Mouse (Mus musculus) midbrain, embryonic 16.5 days (tissue): ENCODE data around the gene Matn4. TPM values are rescaled to one million over a fixed set of nuclear protein-coding genes. Genes with fewer than 3 reads are reported as not detected.
A peak's percentile ranks its signal among the peaks of the same experiment; 100 is the strongest.

ENCODE experiments used
- ATAC-seq: fragments of 200-750 bp; cut with Nextera tagmentation; 2 replicates; pipeline ENCODE4 v1.8.0; 2017; ENCODE audit warnings: moderate TSS enrichment
- H3K27ac ChIP-seq: fragments of 300-500 bp; sonication (generic); 2 replicates; pipeline ENCODE4 v1.5.1; 2014; ENCODE audit warnings: mild to moderate bottlenecking, low read length, mixed read lengths
- H3K27me3 ChIP-seq: fragments of 300-500 bp; sonication (generic); 2 replicates; pipeline ENCODE4 v1.6.1; 2014; ENCODE audit warnings: low read depth, low read length, mixed read lengths; ENCODE audit not compliant: control insufficient read depth, insufficient read depth
- H3K36me3 ChIP-seq: fragments of 300-500 bp; sonication (generic); 2 replicates; pipeline ENCODE4 v1.6.1; 2014; ENCODE audit warnings: mild to moderate bottlenecking, low read length, moderate library complexity, mixed read lengths; ENCODE audit not compliant: control insufficient read depth, insufficient read depth
- H3K4me1 ChIP-seq: fragments of 300-500 bp; sonication (generic); 2 replicates; pipeline ENCODE4 v1.6.1; 2014; ENCODE audit warnings: mild to moderate bottlenecking, low read length, mixed read lengths; ENCODE audit not compliant: control insufficient read depth, insufficient read depth
- H3K4me2 ChIP-seq: fragments of 300-500 bp; sonication (generic); 2 replicates; pipeline ENCODE4 v1.6.1; 2014; ENCODE audit warnings: mild to moderate bottlenecking, low read length, mixed read lengths
- H3K4me3 ChIP-seq: fragments of 300-500 bp; sonication (generic); 2 replicates; pipeline ENCODE4 v1.5.1; 2014; ENCODE audit warnings: low read depth, mild to moderate bottlenecking, low read length, moderate library complexity, mixed read lengths
- H3K9ac ChIP-seq: fragments of 300-500 bp; sonication (generic); 2 replicates; pipeline ENCODE4 v1.6.1; 2014; ENCODE audit warnings: low read depth, low read length, mixed read lengths
- H3K9me3 ChIP-seq: fragments of 300-500 bp; sonication (generic); replicated peaks from 2 replicates; pipeline ENCODE4 v1.6.1; 2014; ENCODE audit warnings: mild to moderate bottlenecking, low read length, mixed read lengths; ENCODE audit not compliant: control insufficient read depth, poor library complexity, severe bottlenecking
- WGBS: fragments of 180-500 bp; shearing (Covaris S2); extraction: QIAGEN DNeasy Blood & Tissue Kit; methylation state at CpG from one replicate; pipeline ENCODE4 v1.1.7; 2014; 5-methylcytosine and 5-hydroxymethylcytosine counted together
- polyA plus RNA-seq: library from polyadenylated mRNA; unstranded; fragments of >200 nt; fragmentation: Nextera tagmentation; extraction: Ambion mirVana; gene quantifications from 2 replicates; pipeline ENCODE4 v1.2.1, GENCODE M21; 2015

The Matn4 gene
- polyA plus RNA-seq, 1 experiment from 2014 or later = 0.93 TPM

DNA sequence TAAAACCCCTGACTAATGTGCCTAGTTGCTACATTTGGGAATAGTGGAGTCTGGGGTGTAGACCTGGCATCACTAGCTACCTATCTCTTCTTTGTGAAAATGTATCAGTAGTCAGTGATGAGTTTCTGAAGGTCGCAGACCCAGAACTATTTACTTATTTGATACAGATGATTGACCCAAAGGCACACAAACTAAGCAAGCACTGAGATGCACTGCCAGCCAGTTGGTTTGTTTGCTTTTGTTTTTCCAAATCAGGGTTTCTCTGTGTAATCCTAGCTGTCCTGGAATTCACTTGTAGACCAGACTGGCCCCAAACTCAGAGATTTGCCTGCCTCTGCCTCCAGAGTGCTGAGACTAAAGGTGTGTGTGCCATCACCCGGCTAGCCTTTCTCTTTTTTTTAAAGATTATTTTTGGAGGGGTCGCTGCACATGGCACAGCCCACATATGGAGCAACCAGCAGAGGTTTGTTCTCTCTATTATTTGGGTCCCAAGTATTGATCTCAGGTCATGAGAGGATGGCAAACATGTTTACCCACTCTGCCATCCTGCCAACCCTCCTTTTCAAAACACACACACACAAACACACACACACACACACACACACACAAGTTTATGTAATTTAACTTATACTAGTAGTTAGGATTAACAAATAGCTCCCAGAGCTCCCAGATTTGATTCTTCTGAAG lies 40.6 kb upstream of the Matn4 start:
- Histone ChIP-seq H3K4me2 (no peak overlapping the region), H3K9ac (no peak overlapping the region), H3K9me3 (no peaks in the 10 kb centered on the region), H3K4me1 (peaks cover 17% of the 10 kb centered on the region), H3K27me3 (peaks cover 8% of the 10 kb centered on the region), H3K27ac (no peak overlapping the region), H3K4me3 (no peak overlapping the region), H3K36me3 (no peaks in the 10 kb centered on the region)
- 80% methylated on average over 3 of the region's 3 CpGs for WGBS
- no peak for ATAC-seq

DNA sequence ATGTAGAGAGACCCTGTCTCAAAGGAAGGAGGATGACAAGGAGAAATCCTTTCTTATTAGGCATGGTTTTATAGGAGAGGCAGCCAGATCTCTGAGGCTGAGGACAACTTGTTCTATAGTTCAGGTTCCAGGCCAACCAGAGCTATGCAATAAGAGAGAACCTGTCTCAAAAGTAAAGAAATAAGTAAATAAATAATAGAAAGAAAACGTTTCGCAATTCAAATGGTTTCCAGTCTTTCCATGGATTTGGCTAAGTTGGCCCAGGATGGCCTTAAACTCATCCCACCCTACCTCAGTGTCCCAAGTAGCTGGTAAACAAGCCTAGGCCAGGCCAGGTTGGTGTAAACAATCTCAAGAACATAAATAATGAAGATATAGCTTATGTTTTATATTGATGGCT lies 39.7 kb upstream of the Matn4 start:
- Histone ChIP-seq H3K27me3 (peaks cover 8% of the 10 kb centered on the region), H3K4me3 (no peak overlapping the region), H3K4me1 (peaks cover 17% of the 10 kb centered on the region), H3K27ac (no peak overlapping the region), H3K4me2 (no peak overlapping the region), H3K9me3 (no peaks in the 10 kb centered on the region), H3K9ac (no peak overlapping the region), H3K36me3 (no peaks in the 10 kb centered on the region)
- 89% methylated on average over 2 of the region's 2 CpGs for WGBS
- ATAC-seq = no peak

DNA sequence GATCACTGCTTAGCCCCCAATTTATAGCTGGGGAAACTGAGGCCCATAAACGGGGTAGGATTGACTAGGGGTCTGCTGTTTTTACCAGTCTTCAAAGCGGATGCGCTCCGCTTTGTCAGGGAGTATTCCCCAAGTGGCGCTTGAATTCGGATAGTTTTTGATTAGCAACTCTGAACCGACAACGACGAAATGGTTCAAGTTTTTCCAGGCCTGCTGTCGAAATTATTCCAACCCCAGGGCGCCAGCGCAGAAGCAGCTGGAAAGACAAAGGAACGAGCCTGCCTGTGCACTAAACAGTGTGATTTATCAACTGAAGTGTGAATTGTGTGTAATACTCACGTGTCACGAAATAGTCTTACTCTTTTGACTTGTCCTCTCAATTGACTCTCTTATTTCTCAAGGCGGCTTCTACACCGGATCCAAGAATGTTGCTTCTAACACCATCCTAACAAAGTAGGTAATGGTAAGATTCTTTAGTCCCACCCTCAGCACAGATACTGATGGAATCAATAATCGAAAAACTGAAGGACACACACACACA lies 38.6 kb upstream of the Matn4 start, which contains the start of gene Sdc4:
TSS of gene Sdc4 (minus strand) at position 428 of the 541 bp plus-strand sequence.
- H3K4me3 ChIP-seq = peak within 1 kb of the TSS; percentile 55
- H3K27me3 ChIP-seq = peaks cover 8% of the 10 kb centered on the region
- H3K4me1 ChIP-seq = peaks cover 17% of the 10 kb centered on the region
- no peaks in the 10 kb centered on the region for H3K9me3 ChIP-seq
- ATAC-seq = no peak
- H3K9ac ChIP-seq = peak within 1 kb of the TSS; percentile 67
- 7% methylated on average over 18 of the region's 18 CpGs for WGBS
- H3K27ac ChIP-seq = no peak within 1 kb of the TSS
- H3K36me3 ChIP-seq = no peaks in the 10 kb centered on the region
- H3K4me2 ChIP-seq = peak within 1 kb of the TSS; percentile 89

DNA sequence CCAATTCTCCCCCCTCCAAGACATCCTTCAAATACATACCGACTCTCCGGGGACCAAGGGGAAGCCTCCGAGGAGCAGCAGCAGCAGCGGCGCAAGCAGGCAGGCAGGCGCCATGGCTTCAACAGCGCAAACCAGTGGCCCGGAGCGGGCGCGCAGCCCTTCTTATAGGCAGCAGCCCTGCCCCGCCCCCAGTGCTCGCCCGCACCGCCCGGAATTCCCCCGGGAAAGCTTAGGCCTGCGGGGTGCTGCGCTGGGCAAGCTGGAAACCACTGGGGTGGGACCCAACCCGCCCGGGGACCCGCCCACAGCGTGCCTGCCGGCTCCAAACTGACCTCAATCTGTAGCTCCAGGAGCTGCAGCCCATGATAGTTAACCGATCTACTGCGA lies 38.1 kb upstream of the Matn4 start:
- H3K27ac ChIP-seq = no peak overlapping the region
- peaks cover 17% of the 10 kb centered on the region for H3K4me1 ChIP-seq
- ATAC-seq = peak; percentile 89
- peak overlapping the region; percentile 55 for H3K4me3 ChIP-seq
- no peaks in the 10 kb centered on the region for H3K36me3 ChIP-seq
- peak overlapping the region; percentile 89 for H3K4me2 ChIP-seq
- H3K9ac ChIP-seq = peak overlapping the region; percentile 67
- H3K27me3 ChIP-seq = peaks cover 8% of the 10 kb centered on the region
- no peaks in the 10 kb centered on the region for H3K9me3 ChIP-seq
- WGBS = under 1% methylated on average over 26 of the region's 26 CpGs

DNA sequence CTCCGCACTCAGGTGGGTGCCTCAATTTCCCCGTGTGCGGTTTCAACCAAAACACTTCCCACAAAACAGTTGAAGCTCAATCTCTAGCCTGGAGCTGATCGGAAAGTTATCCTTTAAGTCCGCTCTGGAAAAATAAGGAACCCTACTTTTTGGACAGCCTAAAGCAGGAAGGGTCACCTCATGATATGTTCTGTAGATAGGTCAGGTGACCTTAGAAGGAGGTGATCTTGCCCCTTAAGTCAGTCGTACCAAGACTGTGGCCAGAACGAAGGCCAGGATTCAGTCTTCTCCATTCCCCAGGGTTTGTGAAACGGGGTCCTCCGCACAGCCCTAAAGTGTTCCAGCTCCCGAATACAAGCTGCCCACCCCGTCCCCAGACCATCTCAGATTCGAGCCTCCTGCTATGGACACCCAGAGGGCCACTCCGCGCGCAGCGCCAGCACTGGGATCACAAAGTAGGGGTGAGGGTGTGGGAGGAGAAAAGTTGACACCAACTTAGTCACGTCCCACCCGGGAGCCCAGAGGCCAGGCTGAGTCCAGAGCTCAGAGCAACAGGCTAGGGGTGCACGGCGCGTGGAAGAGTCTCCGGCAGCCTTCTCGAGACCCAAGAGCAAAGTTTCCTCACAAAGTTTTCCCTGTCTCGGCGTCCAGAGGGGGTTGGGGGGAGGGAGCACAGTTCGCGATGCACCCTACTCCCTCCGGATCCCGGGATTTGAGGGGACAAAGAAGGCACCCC lies 37.5 kb upstream of the Matn4 start:
- Histone ChIP-seq H3K9ac (peak overlapping the region; percentile 67), H3K27ac (no peak overlapping the region), H3K27me3 (peaks cover 8% of the 10 kb centered on the region), H3K36me3 (no peaks in the 10 kb centered on the region), H3K4me1 (peaks cover 17% of the 10 kb centered on the region), H3K4me3 (peak overlapping the region; percentile 55), H3K9me3 (no peaks in the 10 kb centered on the region), H3K4me2 (peak overlapping the region; percentile 89)
- 2% methylated on average over 29 of the region's 29 CpGs for WGBS
- ATAC-seq = peak; percentile 17; the same call in 1 of the 2 replicates

DNA sequence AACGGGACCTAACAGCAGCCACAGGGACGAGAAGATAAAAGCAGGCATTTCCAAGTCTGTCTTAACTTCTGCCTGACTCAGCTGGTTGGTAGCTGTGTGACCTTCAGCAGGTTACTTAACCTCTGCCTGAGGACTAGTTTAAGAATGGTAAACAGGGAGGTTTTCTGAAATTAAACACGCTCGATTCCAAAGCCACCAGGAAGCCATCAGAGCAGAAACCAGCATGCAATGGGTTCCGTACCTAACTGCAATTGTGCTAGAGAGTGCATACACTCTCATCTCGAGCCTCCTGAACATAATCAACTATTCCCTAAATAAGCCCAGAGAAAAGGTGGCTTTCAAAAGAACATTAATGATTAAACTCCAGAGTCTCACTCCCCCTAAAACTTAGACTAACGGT lies 36.8 kb upstream of the Matn4 start:
- Histone ChIP-seq H3K9ac (no peak overlapping the region), H3K4me3 (no peak overlapping the region), H3K27me3 (peaks cover 8% of the 10 kb centered on the region), H3K36me3 (no peaks in the 10 kb centered on the region), H3K9me3 (no peaks in the 10 kb centered on the region), H3K4me1 (peaks cover 17% of the 10 kb centered on the region), H3K27ac (no peak overlapping the region), H3K4me2 (peak overlapping the region; percentile 89)
- WGBS = 32% methylated on average over 7 of the region's 7 CpGs
- ATAC-seq = no peak

DNA sequence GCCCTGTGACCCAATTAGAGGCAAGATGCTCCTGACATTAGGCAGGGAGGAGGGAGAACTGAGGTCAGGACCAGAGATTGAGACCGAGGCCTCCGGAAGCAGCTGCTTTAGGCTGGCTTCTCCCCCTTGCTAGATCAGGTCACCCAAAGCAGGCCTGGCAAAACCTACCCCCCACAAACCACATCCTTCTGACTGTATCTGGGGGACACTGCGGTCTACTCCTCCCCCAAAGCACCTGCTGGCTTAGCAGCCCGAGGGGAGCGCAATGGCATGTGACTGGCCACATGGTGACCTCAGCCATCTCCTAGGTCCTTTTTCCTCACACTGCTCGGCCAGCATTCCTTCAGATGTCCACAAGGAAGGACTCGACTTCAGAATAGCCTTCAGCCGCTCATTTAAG lies 36.2 kb upstream of the Matn4 start:
- Histone ChIP-seq H3K4me1 (peaks cover 17% of the 10 kb centered on the region), H3K27me3 (peaks cover 8% of the 10 kb centered on the region), H3K27ac (no peak overlapping the region), H3K4me3 (no peak overlapping the region), H3K4me2 (no peak overlapping the region), H3K36me3 (no peaks in the 10 kb centered on the region), H3K9me3 (no peaks in the 10 kb centered on the region), H3K9ac (no peak overlapping the region)
- no peak for ATAC-seq
- 42% methylated on average over 8 of the region's 8 CpGs for WGBS

DNA sequence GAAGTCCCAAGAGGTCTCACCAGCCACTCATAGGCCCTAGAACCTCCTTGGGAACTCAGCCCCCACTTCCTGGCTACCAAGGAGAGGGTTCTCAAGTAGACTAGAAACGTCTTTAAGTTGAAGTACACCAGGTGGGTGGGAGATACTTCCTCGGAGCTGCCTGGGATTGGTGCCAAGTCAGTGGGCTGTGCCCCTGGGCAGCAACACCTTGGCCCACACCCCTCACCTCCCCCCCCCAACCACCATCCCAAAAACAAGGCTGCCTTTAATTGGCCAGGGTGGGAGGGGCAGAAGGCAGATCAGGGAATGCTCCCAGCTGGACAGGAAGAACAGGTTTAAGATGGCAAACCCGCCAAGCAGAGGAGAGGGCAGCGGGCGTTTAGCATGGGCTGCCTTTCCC lies 35.4 kb upstream of the Matn4 start:
- ATAC-seq = no peak
- Histone ChIP-seq H3K4me2 (no peak overlapping the region), H3K4me3 (no peak overlapping the region), H3K27ac (no peak overlapping the region), H3K9ac (no peak overlapping the region), H3K9me3 (no peaks in the 10 kb centered on the region), H3K27me3 (peaks cover 8% of the 10 kb centered on the region), H3K4me1 (peaks cover 17% of the 10 kb centered on the region), H3K36me3 (no peaks in the 10 kb centered on the region)
- 83% methylated on average over 5 of the region's 5 CpGs for WGBS

DNA sequence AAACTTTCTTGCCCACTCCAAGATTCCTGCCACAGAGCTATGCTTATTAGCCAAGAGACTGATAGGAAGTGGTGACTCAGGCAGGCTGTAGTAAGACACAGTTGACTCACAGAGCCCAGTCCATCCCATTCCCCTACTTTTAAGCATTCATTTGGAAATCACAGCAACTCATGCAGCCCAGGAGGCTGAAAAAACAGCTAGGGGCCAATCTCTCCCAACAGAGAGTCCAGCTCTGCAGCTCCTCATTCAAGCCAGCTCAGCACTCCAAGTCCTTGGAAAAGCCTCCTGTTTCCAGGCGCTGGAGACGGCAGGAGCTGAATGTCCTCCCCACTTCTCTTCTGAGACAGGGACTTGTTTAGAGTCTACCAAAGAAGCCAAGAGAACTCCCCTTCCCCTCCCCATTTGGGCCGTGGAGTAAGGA lies 34.1 kb upstream of the Matn4 start:
- H3K27me3 ChIP-seq = peaks cover 8% of the 10 kb centered on the region
- H3K27ac ChIP-seq = no peak overlapping the region
- 51% methylated on average over 3 of the region's 3 CpGs for WGBS
- no peaks in the 10 kb centered on the region for H3K9me3 ChIP-seq
- ATAC-seq = no peak
- no peak overlapping the region for H3K4me2 ChIP-seq
- no peak overlapping the region for H3K9ac ChIP-seq
- H3K36me3 ChIP-seq = no peaks in the 10 kb centered on the region
- H3K4me3 ChIP-seq = no peak overlapping the region
- peaks cover 17% of the 10 kb centered on the region for H3K4me1 ChIP-seq
